Mouse (Mus musculus): ENCODE data around the gene Dnah6.

Gene Dnah6

DNA sequence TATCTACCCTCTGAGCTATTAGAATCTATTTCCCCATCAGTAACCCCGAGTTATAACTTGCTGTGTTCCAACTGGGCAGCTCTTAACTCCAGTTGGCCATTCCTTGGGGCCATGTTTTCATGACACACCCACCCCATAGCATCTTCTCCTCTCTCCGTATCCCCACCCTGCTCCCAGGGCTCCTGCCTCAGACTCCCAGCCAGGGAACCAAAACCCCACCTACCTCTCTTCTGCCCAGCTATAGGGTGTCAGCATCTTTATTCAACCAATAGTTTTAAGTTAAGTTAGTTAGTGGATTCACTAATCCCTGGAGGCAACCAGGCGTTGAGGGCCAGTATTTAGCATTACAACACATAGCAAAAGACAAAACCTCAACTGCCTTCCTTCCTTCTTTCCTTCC, 7.4 kb upstream of the Dnah6 start:
- no peak for DNase-seq (ENCODE audit: extremely low read depth, low read depth)

DNA sequence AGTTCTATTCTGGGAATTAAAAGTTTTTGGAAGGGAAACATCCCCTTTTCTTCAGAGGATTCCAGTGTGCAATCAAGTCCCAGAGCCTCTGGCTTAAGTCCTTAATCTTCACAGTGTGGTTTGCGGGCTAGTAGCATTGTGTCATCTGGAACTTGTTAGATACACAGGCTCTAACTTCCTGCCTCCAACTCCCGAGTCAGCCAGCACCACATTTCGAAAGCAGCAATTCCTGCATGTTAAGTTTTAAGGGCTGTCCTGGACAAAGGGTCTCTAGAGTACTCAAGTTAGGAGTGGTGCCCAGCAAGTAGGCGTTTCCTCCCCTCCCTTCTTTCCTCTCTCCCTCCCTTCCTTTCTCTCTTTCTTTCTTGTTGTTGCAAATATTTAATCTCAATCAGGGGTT, 7.0 kb upstream of the Dnah6 start:
- DNase-seq (ENCODE audit: extremely low read depth, low read depth): no peak

DNA sequence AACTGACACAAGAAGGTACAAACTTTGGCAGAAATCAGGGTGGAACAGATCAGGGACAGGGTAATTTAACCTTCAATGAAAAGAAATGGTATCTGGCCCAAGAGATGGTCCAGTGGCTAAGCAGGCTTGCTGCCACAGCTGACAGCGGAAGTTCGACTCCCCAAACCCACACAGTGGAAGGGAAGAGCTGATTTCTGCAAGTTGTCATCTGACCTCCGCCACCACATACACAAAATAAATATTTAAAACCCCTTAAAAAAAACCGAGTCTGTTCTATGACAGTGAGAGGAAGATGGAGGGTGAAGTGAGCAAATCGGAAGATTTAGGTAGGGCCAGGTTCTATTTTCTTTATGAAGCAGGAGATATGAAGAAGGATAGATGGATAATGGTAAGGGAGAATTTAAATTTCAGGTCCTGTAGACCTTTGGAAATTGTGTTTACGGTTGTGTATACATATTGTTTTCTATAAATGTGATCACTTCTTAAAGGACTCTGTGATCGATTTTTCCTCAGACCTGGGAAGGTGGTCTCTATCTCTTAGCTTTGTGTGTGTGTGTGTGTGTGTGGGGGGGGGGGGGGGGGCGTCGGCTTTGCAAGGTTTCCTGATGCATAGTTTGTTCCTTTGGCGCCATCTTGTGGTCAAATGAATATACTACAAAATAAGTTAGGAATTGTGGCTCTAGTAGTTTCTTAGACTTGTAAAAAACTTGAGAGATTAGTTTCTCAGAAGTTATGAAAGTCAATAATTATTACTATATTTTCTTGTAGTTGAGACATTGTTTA, 6.1 kb upstream of the Dnah6 start:
- no peak for DNase-seq (ENCODE audit: extremely low read depth, low read depth)

DNA sequence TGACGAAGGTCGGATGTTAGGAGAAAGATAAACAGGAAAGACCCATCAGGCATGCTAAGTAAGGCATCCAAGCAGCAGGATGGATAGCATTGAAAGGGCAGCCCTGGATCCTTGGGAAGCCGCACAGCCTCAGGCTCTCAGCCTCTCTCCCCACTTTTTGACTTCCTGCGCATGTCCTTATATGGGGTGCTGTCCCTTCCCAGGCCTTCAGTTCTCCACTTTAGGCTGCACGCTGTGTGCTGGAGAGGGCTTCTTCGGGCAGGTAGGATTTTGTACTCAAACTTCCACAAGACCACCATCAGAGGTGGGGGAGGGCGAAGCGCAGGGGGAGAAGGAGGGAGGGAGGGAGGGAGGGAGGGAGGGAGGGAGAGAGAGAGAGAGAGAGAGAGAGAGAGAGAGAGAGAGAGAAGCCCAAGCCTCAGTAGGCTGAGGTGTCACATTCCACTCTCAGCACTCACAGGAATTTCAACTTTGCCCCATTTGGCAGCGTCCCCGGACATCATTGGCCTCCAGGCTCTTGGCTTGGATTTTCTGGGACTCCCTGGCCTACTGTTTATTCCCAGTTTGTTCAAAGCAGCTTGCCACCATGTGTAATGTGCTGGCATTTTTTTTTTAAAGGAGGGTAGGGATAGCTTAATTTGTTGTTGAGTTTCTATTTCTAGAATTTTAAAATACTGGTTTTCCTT, 1.5 kb upstream of the Dnah6 start:
- no peak for DNase-seq (ENCODE audit: extremely low read depth, low read depth)

DNA sequence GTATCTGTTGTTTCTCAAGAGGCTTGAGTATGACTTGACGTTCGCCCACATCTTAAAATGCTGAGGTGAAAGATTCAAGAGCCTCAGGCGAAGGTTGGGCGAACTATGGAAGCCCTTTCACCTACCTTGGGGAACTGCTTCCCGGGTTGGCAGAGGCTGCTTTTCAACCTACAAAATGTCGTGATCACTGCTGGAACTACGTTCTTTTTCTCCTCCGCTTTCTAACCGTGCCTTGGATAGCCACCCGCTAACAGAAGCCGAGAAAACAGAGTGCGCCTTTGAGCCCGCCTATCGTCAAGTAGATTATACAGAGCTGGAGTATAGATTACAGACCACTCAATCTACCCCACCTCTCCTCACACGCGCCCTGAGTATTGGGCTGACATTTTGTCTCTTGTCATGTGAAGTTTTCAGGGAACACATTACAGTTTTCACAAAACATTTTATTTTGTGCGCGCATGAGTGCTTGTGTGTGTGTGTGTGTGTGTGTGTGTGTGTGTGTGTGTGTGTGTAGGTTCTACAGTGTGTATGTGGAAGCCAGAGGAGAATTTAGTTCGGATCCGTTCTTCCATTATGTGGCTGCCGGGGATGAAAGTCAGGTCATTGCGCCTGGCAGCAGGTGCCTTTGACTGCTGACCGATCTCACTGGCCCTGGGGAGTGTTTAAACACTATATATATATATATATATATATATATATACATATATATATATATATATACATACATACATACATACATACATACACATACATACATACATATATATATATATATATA, 696 bp upstream of the Dnah6 start:
- no peak for DNase-seq (ENCODE audit: extremely low read depth, low read depth)

DNA sequence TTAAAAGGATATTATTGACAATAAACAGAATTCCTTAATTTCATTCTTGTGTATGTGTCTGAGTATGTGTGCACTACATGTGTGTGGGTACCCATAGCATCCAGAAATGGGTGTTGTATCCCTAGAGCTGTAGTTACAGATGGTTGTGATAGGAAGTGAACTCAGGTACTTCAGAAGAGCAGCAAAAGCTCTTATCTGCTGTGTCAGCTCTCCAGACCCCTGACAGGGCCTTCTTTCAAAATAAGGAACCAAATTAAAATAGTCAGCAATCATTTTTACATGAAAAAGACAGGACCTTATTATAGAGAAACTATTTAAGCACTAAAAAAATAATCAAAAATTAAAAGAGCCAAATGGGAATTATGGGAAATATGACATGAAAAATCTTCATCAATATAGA, 9.8 kb downstream of the Dnah6 start:
- DNase-seq (ENCODE audit: extremely low read depth, low read depth): peak; percentile 70

DNA sequence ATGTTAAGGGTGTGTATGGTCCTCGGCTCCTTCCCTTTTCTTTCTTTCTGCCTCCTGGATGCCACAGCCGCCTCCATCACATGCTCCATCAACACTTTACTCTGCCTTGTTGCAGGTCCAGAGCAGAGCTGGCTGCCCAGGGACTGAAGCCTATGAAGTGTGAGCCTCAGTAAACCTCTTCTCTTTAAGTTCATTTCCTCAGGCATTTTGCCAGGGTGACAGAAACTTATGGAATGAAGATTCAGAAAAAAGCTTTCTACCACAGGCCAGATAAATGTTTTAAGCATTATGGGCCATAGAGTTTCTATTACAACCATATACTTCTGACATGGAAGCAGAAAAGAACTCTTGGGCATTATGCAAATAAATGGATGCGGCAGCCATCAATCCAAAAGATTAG, 10.4 kb downstream of the Dnah6 start:
- DNase-seq (ENCODE audit: extremely low read depth, low read depth): no peak

DNA sequence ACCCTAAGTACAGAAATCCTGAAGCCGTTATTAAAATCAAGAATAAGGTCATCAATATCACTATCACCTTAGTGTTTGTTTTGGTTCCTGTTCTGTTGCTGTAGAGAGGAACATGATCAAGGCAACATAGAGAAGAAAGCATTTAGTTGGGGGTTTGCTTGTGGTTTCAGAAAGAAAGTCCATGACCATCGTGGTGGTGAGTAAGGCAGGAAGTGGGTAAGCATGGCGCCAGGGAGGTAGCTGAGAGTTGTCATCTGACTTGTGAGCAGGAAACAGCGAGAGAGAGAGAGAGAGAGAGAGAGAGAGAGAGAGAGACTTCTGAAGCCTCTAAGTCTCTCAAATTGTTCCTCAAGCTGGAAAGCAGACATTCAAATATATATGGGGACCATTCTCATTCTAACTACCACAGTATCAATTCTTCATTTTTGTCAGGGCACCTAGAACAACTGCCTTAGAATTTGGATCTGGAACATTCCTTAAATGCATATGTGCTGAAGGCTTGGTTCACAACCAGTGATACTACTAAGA, 10.9 kb downstream of the Dnah6 start:
- DNase-seq (ENCODE audit: extremely low read depth, low read depth): peak; percentile 69

DNA sequence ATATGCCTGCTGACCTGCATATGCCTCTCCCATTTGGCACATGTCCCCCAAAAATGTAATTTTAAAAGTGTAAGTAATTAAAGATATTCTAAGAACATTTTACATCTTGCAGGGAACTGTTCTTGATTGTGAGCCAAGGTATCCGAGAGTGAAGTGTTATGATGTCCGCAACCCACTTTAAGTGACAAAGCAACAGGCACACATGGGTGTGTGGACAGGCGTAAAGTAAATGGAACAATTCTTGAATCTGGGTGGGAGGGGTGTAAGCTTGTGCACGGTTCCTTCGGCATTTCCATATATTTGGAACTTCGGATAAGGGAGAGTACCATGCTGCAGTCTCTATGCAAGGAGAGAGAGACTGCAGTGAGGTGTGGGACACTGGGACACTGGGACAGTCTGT, 11.9 kb downstream of the Dnah6 start:
- DNase-seq (ENCODE audit: extremely low read depth, low read depth): no peak

DNA sequence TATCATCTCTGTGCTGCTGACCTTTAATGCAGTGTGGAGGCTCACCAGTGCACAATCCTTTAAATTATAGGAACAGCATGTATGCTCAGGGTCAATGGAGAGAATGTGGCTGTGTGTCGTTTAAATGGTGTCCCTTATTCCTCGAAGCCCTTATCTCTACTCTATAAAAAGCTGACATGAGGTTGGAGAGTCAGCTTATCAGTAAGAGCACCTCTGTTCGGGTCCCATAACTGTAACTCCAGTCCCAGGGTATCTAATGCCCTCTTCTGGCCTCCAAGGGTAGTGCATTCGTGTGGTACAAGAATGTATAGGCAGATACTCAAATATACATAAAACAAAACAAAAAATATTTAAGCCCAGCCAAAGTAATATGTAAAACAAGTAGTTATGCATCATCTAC, 16.5 kb downstream of the Dnah6 start:
- DNase-seq (ENCODE audit: extremely low read depth, low read depth): no peak

DNA sequence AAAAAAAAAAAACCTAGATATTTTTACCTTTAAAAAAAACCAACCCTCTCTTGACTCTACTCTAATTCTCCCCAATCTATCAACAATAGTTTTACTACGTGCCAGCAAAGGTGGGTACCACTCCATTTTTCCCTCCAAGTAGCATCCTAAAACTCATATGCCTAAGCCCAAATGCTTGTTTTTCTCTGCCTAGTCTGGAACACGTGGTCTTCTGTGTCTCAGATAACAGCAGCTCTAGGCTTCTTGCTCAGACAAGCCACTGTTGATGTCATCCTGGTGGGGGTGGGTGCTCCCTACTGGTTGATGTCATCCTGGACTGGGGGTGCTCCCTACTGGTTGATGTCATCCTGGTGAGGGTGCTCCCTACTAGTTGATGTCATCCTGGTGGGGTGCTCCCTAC, 17.7 kb downstream of the Dnah6 start:
- no peak for DNase-seq (ENCODE audit: extremely low read depth, low read depth)

DNA sequence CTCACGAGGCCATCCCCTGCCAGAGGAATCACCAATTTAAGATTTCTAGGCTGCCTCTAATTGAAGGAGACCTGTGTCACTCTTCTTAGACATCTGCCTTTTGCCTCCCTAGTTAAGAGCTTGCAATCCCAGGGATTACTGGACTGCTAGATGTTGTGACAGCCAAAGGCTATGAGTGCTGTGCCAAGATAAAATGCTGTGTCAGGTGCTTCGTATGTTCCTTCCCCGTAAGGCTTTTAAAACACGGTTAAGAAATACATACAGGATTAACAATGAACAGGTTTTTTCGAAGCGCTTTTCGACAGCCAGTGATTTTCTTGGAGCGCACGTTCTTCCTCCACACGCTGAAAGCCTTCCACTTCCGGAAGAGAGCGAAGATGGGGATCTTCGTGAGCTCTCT, 26.2 kb downstream of the Dnah6 start:
- DNase-seq (ENCODE audit: extremely low read depth, low read depth): no peak

DNA sequence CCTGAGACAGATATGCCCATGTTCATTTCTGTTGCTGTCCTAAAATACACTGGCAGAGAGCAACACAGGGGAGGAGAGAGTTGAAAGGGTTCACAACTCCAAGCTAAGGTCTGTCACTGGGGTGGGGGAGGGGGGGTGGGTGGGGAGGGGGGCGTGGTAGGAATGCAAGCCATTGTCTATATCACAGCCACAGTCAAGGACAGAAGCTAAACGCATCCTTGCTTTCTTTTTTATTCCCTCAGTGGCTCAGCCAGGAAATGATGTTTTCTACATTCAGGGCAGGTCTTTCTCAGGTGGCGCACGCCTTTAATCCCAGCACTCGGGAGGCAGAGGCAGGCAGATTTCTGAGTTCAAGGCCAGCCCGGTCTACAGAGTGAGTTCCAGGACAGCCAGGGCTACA, 30.7 kb downstream of the Dnah6 start:
- DNase-seq (ENCODE audit: extremely low read depth, low read depth): no peak

DNA sequence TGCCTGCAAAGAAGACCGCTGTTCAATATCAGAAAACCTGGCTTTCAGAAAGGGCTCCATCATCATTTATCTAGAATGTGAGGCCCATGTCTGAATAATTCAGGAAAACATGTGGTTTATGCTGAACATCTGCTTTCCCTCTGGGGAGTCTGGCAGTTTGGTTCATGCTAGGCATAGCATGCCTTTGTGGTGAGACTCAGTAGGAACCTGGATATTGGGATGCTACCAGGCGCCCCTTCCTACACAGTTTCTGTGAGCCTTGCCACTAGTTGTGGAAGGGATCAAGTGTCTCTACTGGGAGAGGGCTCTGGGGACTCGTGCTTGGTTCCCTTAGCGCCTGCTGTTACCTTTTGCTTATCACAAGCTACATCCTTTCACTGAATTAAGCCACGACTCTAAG, 37.2 kb downstream of the Dnah6 start:
- no peak for DNase-seq (ENCODE audit: extremely low read depth, low read depth)

DNA sequence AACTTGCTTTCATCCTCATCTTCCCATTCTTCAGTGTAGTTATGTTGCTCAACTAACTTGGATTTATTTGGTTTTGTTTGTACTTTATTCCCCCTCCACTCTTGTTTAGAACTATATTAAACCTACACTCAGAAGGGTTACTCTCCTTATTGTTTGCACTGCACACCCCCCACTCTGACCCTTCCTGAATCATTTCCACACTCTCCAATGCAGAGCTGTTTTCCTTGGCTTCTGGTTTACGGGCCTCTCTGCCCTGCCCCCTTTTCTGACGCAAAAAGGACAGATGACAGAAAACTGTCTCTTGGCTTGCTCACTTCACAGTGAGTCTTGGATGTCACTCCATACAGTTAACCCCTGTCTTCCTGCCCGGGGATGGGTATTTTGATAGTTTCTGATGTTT, 38.5 kb downstream of the Dnah6 start:
- no peak for DNase-seq (ENCODE audit: extremely low read depth, low read depth)

DNA sequence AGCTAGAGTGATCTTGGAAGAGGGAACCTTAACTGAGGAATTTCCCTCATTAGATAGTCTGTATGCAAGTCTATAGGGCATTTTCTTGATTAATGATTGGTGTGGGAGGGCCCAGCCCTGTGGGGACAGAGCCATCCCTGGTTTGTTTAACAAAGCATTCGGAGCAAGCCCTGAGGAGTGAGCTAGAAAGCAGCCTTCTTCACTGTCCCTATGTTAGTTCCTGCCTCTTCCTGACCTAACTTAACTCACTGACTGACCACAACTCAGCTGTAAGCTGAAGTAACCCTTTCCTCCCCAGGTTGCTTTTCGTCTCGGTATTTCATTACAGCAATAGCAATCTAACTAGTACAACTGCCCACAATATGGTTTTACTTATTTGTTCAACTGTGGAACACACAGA, 39.0 kb downstream of the Dnah6 start:
- DNase-seq (ENCODE audit: extremely low read depth, low read depth): no peak

DNA sequence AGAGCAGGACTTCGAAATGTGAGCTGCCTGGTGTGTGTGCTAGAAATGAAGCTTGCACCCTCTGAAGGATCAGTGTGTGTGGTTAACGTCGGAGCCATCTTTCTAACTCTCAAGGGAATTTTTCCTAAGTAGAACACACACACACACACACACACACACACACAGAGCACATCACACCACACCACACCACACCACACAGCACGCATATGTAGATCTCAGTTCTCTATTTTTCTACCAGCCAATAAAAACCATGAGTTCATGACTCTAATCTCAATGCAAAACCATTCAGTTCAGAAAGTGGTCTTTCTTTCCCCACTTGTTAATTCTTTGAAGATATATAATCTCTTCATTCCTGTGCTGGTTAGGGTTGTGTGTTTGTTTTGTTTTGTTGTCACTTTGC, 39.4 kb downstream of the Dnah6 start:
- no peak for DNase-seq (ENCODE audit: extremely low read depth, low read depth)

DNA sequence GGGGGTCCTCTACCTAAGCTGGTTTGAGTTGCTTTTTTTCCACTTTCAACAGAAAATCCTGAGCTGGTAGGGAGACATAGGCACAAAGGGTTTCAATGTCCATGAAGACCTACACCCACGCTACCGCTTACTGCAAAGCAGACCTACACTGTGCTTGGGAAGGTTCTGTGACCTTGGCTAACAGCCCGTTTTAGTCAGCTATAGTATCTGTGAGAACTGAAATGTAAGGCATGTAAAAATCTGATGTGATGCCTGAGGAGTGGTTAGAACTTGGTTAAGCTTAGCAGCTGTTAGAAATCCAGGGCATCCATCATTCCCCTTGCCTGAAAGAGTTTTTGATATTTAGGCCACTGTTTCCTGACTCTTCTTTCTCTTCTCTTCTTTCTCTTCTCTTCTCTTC, 46.3 kb downstream of the Dnah6 start:
- DNase-seq (ENCODE audit: extremely low read depth, low read depth): no peak

DNA sequence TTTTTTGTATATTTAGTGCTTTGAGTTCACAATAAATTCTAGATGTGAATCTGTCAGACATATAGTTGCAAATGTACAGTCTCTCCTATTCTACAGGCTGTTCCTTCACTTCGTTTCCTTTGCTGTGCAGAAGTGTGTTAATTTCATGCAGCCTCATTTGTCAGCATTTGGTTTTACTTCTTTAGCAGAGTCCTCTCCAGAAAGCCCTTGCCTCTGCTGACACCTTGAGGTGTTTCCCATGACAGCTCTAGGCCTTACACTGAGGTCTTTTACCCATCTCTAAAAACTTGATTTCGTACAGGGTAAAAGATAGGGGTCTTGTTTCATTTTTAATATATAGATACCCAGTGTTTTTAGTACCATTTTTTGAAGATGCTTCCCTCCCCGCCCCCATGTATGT, 54.2 kb downstream of the Dnah6 start:
- no peak for DNase-seq (ENCODE audit: extremely low read depth, low read depth)

DNA sequence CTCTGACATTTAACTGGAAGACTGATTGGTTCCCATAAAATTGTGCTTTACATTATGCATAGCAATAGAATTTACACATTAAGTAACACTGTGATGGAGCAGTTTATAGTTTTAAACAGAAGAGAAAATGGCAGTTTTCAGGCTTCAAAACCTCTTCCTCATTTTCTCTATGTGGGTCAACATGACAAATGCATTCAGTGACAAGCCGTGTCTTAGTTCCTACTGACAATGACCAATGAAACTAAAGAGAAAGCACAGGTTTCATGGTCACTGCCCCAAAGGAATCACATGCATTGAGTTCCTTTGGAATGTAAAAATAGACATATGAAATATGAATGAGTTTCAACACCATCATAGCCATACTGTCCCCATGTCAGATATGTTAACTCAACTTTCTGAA, 58.5 kb downstream of the Dnah6 start:
- DNase-seq (ENCODE audit: extremely low read depth, low read depth): no peak

DNA sequence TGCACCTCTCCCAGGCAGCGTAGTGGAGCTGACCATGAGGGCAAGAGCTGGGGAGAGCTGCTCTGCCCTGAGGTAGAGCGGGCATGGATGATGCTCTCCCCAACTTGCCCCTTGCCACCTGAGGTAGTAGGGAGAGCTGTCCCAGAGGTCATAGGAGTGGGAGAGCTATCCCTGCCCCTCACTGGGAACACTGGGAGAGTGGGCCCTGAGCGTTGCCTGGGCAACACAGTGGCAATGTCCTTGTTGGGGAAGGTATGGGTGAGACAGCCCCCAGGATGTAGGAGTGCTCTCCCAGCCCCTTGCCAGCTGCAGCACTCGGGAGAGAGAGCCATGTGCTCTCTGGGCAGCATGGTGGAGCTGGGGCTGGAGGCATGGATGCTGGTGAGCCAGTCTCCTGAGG, 60.1 kb downstream of the Dnah6 start:
- no peak for DNase-seq (ENCODE audit: extremely low read depth, low read depth)

DNA sequence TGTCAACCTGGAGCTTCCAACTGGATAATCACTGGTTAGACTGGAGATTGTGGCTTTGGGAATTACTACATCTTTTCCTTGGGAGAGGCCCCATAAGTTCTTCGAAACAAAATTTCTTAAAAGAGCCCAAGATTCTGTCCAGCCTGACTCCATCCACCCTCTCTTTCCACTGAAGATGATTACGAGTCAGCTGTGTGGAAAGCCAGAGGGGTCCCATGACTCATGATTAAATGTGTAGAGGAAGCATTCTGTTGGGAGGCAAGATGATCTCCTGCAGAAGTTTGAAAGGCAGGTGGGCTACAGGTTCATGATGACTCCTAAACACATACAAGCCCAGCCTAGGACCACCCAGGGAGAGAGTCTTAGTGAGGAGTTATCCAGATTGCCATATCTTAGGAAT, 66.0 kb downstream of the Dnah6 start:
- DNase-seq (ENCODE audit: extremely low read depth, low read depth): no peak

All from MEL-GATA-1-ER (cell line).